Mouse (Mus musculus) heart, embryonic 16.5 days (tissue): Measurements from ENCODE around the gene Cfi. TPM values are rescaled to one million over a fixed set of nuclear protein-coding genes. Genes with fewer than 3 reads are reported as not detected.

Experiments
- ATAC-seq: fragments of 200-750 bp; cut with Nextera tagmentation; replicated peaks from 2 replicates; pipeline ENCODE4 v1.8.0; 2017; ENCODE audit warnings: moderate number of reproducible peaks; ENCODE audit not compliant: insufficient read depth, low FRiP score; ENCODE audit errors: extremely low read depth
- H3K27ac ChIP-seq: fragments of 300-500 bp; sonication (generic); 2 replicates; pipeline ENCODE4 v1.5.1; 2014; ENCODE audit warnings: mild to moderate bottlenecking, low read length, control low read depth, moderate library complexity
- H3K27me3 ChIP-seq: fragments of 300-500 bp; sonication (generic); 2 replicates; pipeline ENCODE4 v1.6.1; 2014; ENCODE audit warnings: low read length, mixed read lengths; ENCODE audit not compliant: control insufficient read depth, insufficient read depth
- H3K36me3 ChIP-seq: fragments of 300-500 bp; sonication (generic); 2 replicates; pipeline ENCODE4 v1.6.1; 2014; ENCODE audit not compliant: control insufficient read depth, insufficient read depth
- H3K4me1 ChIP-seq: fragments of 300-500 bp; sonication (generic); 2 replicates; pipeline ENCODE4 v1.6.1; 2014; ENCODE audit warnings: low read length, mixed read lengths; ENCODE audit not compliant: control insufficient read depth, insufficient read depth
- H3K4me2 ChIP-seq: fragments of 300-500 bp; sonication (generic); 2 replicates; pipeline ENCODE4 v1.6.1; 2014; ENCODE audit warnings: low read depth, mild to moderate bottlenecking, control low read depth, low read length
- H3K4me3 ChIP-seq: fragments of 300-500 bp; sonication (generic); 2 replicates; pipeline ENCODE4 v1.5.1; 2014; ENCODE audit warnings: mild to moderate bottlenecking, control low read depth, low read length
- H3K9ac ChIP-seq: fragments of 300-500 bp; sonication (generic); 2 replicates; pipeline ENCODE4 v1.6.1; 2014; ENCODE audit warnings: low read length, control low read depth
- H3K9me3 ChIP-seq: fragments of 300-500 bp; sonication (generic); replicated peaks from 2 replicates; pipeline ENCODE4 v1.6.1; 2016; ENCODE audit warnings: low read length; ENCODE audit not compliant: control insufficient read depth
- WGBS: fragments of 180-500 bp; shearing (Covaris S2); extraction: QIAGEN DNeasy Blood & Tissue Kit; methylation state at CpG from one replicate; pipeline ENCODE4 v1.1.7; 2014; 5-methylcytosine and 5-hydroxymethylcytosine counted together
- polyA plus RNA-seq: library from polyadenylated mRNA; unstranded; fragments of >200 nt; fragmentation: Nextera tagmentation; extraction: Ambion mirVana; gene quantifications from 2 replicates; pipeline ENCODE4 v1.2.1, GENCODE M21; 2015

Cfi gene
- polyA plus RNA-seq, 1 experiment from 2014 or later, result 2.5 TPM

GRCm38 (mm10) chr3:129823293-129823692 is 12.4 kb upstream of the Cfi start:
- no peaks in the 10 kb centered on the region for H3K4me1 ChIP-seq
- no peak overlapping the region for H3K4me2 ChIP-seq
- peaks cover 22% of the 10 kb centered on the region for H3K36me3 ChIP-seq
- H3K4me3 ChIP-seq, result no peak overlapping the region
- H3K27me3 ChIP-seq, result no peaks in the 10 kb centered on the region
- WGBS, result 49% methylated on average over 5 of the region's 5 CpGs
- ATAC-seq, result no peak
- H3K9me3 ChIP-seq, result no peaks in the 10 kb centered on the region
- H3K9ac ChIP-seq, result no peak overlapping the region
- no peak overlapping the region for H3K27ac ChIP-seq

GRCm38 (mm10) chr3:129824146-129824545 is 11.5 kb upstream of the Cfi start:
- H3K4me1 ChIP-seq, result no peaks in the 10 kb centered on the region
- H3K27me3 ChIP-seq, result no peaks in the 10 kb centered on the region
- 87% methylated on average over 4 of the region's 4 CpGs for WGBS
- H3K36me3 ChIP-seq, result peaks cover 24% of the 10 kb centered on the region
- H3K9ac ChIP-seq, result no peak overlapping the region
- no peak for ATAC-seq
- H3K27ac ChIP-seq, result no peak overlapping the region
- H3K4me2 ChIP-seq, result no peak overlapping the region
- no peaks in the 10 kb centered on the region for H3K9me3 ChIP-seq
- H3K4me3 ChIP-seq, result no peak overlapping the region

GRCm38 (mm10) chr3:129824891-129825290 is 10.8 kb upstream of the Cfi start:
- H3K27ac ChIP-seq, result no peak overlapping the region
- H3K9ac ChIP-seq, result no peak overlapping the region
- H3K27me3 ChIP-seq, result no peaks in the 10 kb centered on the region
- no peak overlapping the region for H3K4me3 ChIP-seq
- H3K36me3 ChIP-seq, result peaks cover 24% of the 10 kb centered on the region
- H3K9me3 ChIP-seq, result no peaks in the 10 kb centered on the region
- ATAC-seq, result no peak
- peaks cover 6% of the 10 kb centered on the region for H3K4me1 ChIP-seq
- H3K4me2 ChIP-seq, result no peak overlapping the region
- WGBS, result 88% methylated on average over 10 of the region's 10 CpGs

GRCm38 (mm10) chr3:129826691-129827090 is 9.0 kb upstream of the Cfi start:
- Histone ChIP-seq H3K9ac (no peak overlapping the region), H3K36me3 (peaks cover 24% of the 10 kb centered on the region), H3K4me2 (no peak overlapping the region), H3K4me1 (peaks cover 11% of the 10 kb centered on the region), H3K4me3 (no peak overlapping the region), H3K27ac (no peak overlapping the region), H3K27me3 (no peaks in the 10 kb centered on the region), H3K9me3 (no peaks in the 10 kb centered on the region)
- 88% methylated on average over 10 of the region's 10 CpGs for WGBS
- ATAC-seq, result no peak

- H3K9ac ChIP-seq, result no peak overlapping the region
- H3K4me1 ChIP-seq, result peaks cover 12% of the 10 kb centered on the region
- ATAC-seq, result no peak
- peaks cover 24% of the 10 kb centered on the region for H3K36me3 ChIP-seq
- H3K4me3 ChIP-seq, result no peak overlapping the region
- WGBS, result 86% methylated on average over 5 of the region's 5 CpGs
- no peak overlapping the region for H3K4me2 ChIP-seq
- H3K9me3 ChIP-seq, result no peaks in the 10 kb centered on the region
- H3K27me3 ChIP-seq, result no peaks in the 10 kb centered on the region
- H3K27ac ChIP-seq, result no peak overlapping the region
These were observed 8.0 kb upstream of the Cfi start for GRCm38 (mm10) chr3:129827691-129828090.

GRCm38 (mm10) chr3:129830626-129831025 is 5.1 kb upstream of the Cfi start:
- H3K9ac ChIP-seq, result peak overlapping the region; percentile 87
- peak overlapping the region; percentile 95 for H3K4me2 ChIP-seq
- H3K4me1 ChIP-seq, result peaks cover 14% of the 10 kb centered on the region
- peak overlapping the region; percentile 94 for H3K27ac ChIP-seq
- H3K4me3 ChIP-seq, result peak overlapping the region; percentile 97
- H3K27me3 ChIP-seq, result no peaks in the 10 kb centered on the region
- H3K9me3 ChIP-seq, result no peaks in the 10 kb centered on the region
- ATAC-seq, result no peak; the same call in 1 of the 2 replicates
- WGBS, result under 1% methylated on average over 45 of the region's 45 CpGs
- H3K36me3 ChIP-seq, result peaks cover 9% of the 10 kb centered on the region; the same call in 1 of the 2 replicates

GRCm38 (mm10) chr3:129831035-129831568 is 4.6 kb upstream of the Cfi start, which contains the start of gene Gar1:
Gene Gar1 (minus strand): TSS chr3:129831396.
- Histone ChIP-seq H3K9ac (peak within 1 kb of the TSS; percentile 87), H3K36me3 (peaks cover 9% of the 10 kb centered on the region; the same call in 1 of the 2 replicates), H3K27me3 (no peaks in the 10 kb centered on the region), H3K4me3 (peak within 1 kb of the TSS; percentile 97), H3K4me2 (peak within 1 kb of the TSS; percentile 95), H3K27ac (peak within 1 kb of the TSS; percentile 94), H3K4me1 (peaks cover 18% of the 10 kb centered on the region), H3K9me3 (no peaks in the 10 kb centered on the region)
- WGBS, result under 1% methylated on average over 60 of the region's 60 CpGs
- peak; percentile 88 for ATAC-seq

GRCm38 (mm10) chr3:129836051-129836697 is 490 bp downstream of the Cfi start:
- peaks cover 10% of the 10 kb centered on the region; the same call in 1 of the 2 replicates for H3K4me1 ChIP-seq
- no peak for ATAC-seq
- H3K9me3 ChIP-seq, result no peaks in the 10 kb centered on the region
- H3K27ac ChIP-seq, result peak overlapping the region; percentile 67; the same call in 1 of the 2 replicates
- no peaks in the 10 kb centered on the region for H3K27me3 ChIP-seq
- WGBS, result 18% methylated on average over 11 of the region's 11 CpGs
- H3K36me3 ChIP-seq, result no peaks in the 10 kb centered on the region
- H3K4me3 ChIP-seq, result peak overlapping the region; percentile 14
- peak overlapping the region; percentile 54 for H3K4me2 ChIP-seq
- H3K9ac ChIP-seq, result no peak overlapping the region

GRCm38 (mm10) chr3:129836965-129837364 is 1.3 kb downstream of the Cfi start:
- WGBS, result 65% methylated on average over 6 of the region's 6 CpGs
- Histone ChIP-seq H3K4me3 (no peak overlapping the region), H3K9ac (no peak overlapping the region), H3K9me3 (no peaks in the 10 kb centered on the region), H3K36me3 (no peaks in the 10 kb centered on the region), H3K4me2 (no peak overlapping the region), H3K27me3 (no peaks in the 10 kb centered on the region), H3K27ac (no peak overlapping the region), H3K4me1 (peaks cover 8% of the 10 kb centered on the region; the same call in 1 of the 2 replicates)
- no peak for ATAC-seq
